Mouse (Mus musculus) E14TG2a.4 (cell line): ENCODE measurements around the gene Gpc6.

Source experiments
- CTCF ChIP-seq: conservative IDR thresholded peaks from 2 replicates; pipeline ENCODE4 v1.5.1; 2014; ENCODE audit warnings: low read length
- NANOG ChIP-seq: IDR thresholded peaks from 2 replicates; pipeline ENCODE4 v1.6.1; 2014; ENCODE audit warnings: borderline replicate concordance, low read length, mixed read lengths
- POU5F1 ChIP-seq: IDR thresholded peaks from 2 replicates; pipeline ENCODE4 v1.6.1; 2014; ENCODE audit warnings: low read length, borderline replicate concordance

GRCm38 (mm10) chr14:117755231-117755630 lies 830.1 kb downstream of the Gpc6 start:
- TF ChIP-seq CTCF = no peak
- TF ChIP-seq POU5F1 = no peak
- no peak for TF ChIP-seq NANOG
